Mouse (Mus musculus) T-cell, adult 66 days (primary cell): ENCODE measurements around the gene LTO1. TPM values are rescaled to one million over a fixed set of nuclear protein-coding genes. Genes with fewer than 3 reads are reported as not detected.

ENCODE experiments used
- total RNA-seq, 2 experiments: library from RNA; stranded (reverse); gene quantifications; 3 replicates in 1 of 2; 4 replicates in 1 of 2; pipeline ENCODE4 v1.2.4; 2023

LTO1 gene
- 10 to 100 TPM; 47.6 to 49.3 TPM for total RNA-seq

DNA sequence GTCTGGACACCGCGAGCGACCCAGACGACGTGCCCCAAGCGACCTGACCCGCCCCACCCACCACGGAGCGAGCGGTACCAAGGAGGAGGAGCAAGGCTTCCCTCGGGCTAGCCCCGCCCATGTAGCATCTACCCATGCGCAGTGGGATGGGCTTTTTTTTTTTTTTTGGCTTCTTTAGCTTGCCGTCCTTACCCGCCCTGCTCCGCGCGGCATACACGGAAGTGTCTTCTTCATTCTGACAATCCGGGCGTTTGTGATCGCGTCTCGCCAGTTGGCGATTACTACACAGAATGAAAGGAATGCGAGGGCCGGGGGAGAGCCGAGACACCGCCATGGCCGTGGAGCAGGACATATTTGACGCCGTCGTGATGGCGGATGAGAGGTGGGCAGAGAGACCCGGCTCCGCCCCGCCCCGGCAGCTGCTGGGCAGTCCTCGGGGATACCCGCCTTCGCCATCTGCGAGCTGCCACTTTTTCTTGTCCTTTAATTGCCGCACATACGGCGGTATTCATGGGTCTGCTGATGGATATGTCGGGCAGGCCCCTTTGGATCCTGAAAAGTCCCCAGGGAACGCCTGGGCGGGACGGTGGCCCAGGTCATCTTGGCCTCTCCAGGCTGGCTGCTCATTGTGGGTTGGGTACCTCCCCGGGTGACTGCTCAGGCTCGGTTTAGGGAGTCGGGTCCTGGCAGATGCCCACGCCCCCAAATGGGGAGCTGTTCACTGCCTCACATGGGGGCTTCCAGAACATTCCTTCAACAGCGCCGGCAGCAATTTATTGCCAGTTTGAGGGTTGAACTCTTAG is at the start of gene LTO1:
TSS of gene LTO1 (plus strand) at position 153 of the 803 bp plus-strand sequence.

DNA sequence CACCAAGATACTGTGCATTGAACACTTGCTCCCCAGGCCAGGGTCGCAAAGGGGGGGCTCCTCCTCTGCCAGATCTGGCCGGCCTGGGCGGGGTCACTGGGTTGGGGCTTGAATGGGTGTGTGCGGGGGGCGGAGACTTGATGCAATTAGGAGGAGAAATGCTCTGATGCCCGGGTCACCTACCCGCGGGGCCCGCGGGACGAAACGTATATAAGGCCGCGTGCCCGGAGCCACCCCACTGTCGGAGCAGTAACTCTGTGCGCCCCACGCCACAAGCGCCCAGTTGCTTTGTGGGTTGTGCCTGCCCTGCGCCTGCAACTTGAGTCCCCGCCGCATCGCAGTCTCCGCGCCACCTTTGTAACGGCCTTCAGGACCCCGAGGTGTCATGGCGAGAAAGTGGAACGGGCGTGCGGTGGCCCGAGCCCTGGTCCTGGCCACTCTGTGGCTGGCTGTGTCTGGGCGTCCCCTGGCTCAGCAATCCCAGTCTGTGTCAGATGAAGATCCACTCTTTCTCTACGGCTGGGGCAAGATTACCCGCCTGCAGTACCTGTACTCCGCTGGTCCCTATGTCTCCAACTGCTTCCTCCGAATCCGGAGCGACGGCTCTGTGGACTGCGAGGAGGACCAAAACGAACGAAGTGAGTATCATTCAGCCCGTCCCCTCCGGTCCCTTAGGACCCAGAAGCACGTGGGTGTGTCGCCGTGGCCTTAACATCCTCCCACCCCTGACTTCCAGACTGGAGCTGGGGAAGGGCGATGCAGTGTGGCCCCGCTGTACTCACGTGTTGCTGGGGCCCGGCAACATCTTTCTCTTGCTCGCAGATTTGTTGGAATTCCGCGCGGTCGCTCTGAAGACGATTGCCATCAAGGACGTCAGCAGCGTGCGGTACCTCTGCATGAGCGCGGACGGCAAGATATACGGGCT is 18.3 kb upstream of the LTO1 start, which contains the start of gene Fgf15:
TSS of gene Fgf15 (plus strand) at position 238 of the 925 bp plus-strand sequence.

DNA sequence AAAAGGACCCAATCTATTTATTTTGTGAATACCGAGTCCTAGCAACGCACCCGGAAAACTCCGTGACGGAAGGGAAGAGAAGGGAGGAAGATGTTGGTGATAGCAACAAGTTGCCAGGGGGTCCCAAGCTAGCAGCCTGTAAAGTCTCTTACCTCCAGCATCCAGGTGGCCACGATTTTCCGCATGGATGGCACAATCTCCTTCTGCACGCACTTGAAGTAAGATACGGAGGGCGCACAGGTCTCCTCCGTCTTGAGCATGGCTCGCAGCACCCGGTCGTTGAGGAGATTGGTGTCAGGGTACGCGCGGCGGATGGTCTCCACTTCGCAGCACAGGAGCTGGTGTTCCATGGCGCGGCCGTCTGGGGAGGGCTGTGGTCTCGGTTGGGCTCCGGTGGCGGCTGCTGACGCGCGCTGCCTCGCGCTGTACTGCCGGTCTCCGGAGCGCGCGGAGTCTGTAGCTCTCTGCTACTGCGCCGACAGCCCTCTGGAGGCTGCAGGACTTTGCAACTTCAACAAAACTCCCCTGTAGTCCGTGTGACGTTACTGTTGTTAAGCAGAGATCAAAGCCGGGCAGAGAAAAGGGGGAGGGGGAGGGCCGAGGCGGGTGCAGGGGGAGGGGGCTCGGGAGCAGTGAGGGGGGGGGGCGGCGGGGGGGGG is 24.6 kb downstream of the LTO1 start, which contains the start of gene Ccnd1:
TSS of gene Ccnd1 (minus strand) at position 582 of the 659 bp plus-strand sequence.

Other genes with a start within 250 kb of the LTO1 start
- gene Ano1, start 163.1 kb upstream of the LTO1 start, total RNA-seq: not detected
- not detected for gene Fgf3, start 77.0 kb upstream of the LTO1 start, total RNA-seq
- gene Fgf4, start 67.7 kb upstream of the LTO1 start, total RNA-seq: not detected
- gene Fgf15, start 18.6 kb upstream of the LTO1 start, total RNA-seq: not detected
- 1 to 10 TPM; 1.1 to 2.2 TPM for gene Ccnd1, start 24.8 kb downstream of the LTO1 start, total RNA-seq